Mouse (Mus musculus): Measurements from ENCODE around the gene Eif4a1. TPM values are rescaled to one million over a fixed set of nuclear protein-coding genes. Genes with fewer than 3 reads are reported as not detected.

Eif4a1 gene
- 47.2 and 66.8 TPM in 2 replicates for polyA plus RNA-seq (2012; rRNA removed)

GRCm38 (mm10) chr11:69672211-69672706, at the start of gene Eif4a1:
Gene Eif4a1 (minus strand): TSS chr11:69672423.

GRCm38 (mm10) chr11:69695361-69696181, 23.3 kb upstream of the Eif4a1 start, which contains the start of the genes Tnfsf12 and Tnfsfm13:
Gene Tnfsf12 (minus strand): TSS chr11:69695849.
Gene Tnfsfm13 (minus strand): TSS chr11:69696098.

DNA sequence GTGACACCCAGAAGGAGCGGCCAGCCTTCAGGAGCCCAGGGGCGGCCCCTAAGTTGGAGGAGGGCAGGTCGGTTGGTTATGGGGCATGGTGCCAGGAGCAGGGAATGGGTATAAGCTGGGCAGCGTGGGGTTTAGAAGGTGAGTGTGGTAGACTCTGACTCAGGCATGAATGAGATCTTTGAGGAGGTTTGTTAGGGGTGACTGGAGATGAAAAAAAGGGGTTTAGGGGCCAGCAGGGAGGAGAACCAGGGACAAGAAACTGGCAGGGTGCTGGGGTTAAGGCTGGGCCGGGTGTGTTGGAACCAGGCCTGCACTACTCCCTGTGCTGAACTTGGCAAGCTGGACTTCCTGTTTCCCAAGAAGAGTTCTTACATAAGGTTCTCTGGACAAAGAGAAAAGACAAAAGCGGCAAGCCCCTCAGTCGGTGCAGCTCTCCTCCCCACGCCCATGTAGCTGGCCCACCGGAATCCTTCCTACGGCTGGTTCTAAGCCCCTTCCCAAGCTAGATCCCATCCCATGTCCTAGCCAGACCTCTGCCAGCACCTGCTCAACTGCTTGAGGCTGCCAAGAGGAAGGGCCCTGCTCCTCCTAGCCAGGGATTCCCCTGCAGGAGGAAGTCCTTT, 13.4 kb upstream of the Eif4a1 start, which contains the start of gene Tnfsf13:
Gene Tnfsf13, minus strand, starts transcription at position 259 of the 623 bp plus-strand sequence.

DNA sequence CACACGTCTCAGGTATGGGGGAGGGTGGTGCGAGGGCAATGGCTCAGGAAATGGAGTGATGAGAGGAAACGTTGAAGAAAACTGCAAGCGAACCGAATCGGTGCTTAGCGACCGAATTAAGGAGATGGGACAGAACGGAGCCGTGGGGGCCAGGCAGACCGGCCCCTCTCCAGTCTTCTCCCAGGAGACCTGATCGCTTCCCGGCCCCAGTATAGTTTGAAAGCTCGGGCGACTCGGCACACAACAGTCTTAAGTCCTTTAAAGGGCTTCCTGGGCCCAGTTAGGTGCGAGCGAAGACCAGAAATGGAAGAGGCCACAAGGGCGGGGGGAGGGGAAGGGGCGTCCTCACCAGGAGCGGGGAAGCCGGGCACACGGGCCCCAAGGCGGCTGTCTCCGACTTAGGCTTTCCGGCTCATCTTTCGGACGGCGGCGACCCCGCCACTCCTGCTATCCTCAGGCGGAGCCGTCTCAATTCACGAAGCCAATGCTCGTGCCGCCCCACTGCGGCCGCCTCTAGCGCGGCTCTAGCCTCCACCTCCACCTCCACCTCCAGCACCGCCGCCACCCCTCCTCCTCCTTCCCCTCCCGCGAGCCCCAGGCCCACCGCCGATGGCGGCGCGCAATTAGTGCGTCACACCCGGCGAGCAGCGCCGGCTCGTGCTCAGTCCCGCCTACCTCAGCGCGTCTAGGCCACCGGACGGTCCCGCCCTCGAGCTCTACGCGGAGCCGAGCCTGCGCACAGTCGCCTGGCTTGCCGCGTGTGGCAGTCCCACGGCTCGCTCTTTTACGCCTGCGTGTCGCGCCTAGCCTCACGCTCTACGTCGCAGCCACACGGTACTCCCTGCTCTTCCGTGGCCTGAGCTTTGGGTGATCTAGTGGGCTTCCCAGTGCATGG, 9.3 kb upstream of the Eif4a1 start, which contains the start of gene Senp3:
Gene Senp3, minus strand, starts transcription at position 771 of the 895 bp plus-strand sequence.

GRCm38 (mm10) chr11:69665961-69666664, 6.1 kb downstream of the Eif4a1 start, which contains the start of gene Cd68:
Gene Cd68 (minus strand): TSS chr11:69666153.

GRCm38 (mm10) chr11:69662213-69662966, 9.8 kb downstream of the Eif4a1 start, which contains the start of gene Mpdu1:
Gene Mpdu1 (minus strand): TSS chr11:69662642.

DNA sequence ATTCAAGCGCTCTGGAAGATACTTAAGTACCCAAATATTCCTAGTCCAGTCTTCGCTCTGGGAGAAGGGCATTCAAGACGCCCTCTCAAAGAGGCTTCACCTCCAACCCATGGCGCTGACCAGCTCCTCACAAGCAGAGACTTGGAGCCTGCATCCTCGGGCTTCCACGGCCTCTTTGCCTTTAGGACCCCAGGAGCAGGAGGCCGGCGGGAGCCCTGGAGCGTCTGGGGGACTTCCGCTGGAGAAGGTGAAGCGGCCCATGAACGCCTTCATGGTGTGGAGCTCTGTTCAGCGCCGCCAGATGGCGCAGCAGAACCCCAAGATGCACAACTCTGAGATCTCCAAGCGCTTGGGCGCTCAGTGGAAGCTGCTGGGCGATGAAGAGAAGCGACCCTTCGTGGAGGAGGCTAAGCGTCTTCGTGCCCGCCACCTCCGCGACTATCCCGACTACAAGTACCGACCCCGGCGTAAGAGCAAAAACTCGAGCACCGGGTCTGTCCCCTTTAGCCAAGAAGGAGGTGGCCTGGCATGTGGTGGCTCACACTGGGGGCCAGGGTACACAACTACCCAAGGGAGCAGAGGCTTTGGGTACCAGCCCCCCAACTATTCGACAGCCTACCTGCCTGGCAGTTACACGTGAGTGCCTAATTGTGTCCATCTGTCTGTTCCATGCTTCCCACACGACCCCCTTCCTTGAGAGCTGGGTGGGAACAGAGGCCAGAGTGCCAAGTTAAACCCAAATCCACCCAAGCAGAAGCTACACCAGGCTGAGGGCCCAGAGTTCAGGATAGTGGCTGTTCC, 16.8 kb downstream of the Eif4a1 start, which contains the start of gene Sox15:
Gene Sox15, plus strand, starts transcription at position 51 of the 801 bp plus-strand sequence.

GRCm38 (mm10) chr11:69632284-69633089, 39.7 kb downstream of the Eif4a1 start, which contains the start of gene Fxr2:
Gene Fxr2 (plus strand): TSS chr11:69632990.

DNA sequence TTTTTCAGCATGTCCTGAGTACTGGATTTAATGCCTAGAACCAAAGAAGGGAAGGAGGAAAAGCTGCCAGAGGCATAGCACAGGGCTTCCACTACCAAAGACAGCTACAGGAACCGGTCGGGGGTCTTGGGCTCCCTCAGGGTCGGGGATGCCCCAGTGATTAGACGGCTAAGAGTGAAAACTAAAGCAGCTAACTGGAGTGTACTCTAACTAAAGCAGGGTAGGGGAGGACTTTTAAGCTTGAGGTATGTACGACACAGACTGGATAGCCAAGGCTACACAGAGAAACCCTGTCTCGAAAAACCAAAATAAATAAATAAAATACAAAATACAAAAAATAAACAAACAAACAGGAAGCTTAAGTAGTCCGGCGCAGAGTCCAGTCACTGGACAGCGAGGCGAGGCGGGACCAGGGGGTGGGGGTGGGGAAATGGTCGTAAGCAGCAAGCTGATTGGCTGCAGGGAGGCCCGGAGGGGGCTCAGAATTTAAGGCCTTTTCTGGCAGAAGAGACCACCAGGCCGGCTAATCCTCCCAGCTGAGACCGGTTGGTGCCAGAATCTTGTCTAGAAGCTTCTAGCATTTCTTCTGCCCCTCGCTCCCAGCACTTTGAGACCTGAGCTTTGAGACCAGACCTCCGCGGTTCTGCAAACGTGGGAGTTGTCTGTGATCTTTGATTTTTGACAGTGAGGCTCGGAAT, 50.5 kb downstream of the Eif4a1 start, which contains the start of gene Sat2:
Gene Sat2, plus strand, starts transcription at position 454 of the 698 bp plus-strand sequence.

DNA sequence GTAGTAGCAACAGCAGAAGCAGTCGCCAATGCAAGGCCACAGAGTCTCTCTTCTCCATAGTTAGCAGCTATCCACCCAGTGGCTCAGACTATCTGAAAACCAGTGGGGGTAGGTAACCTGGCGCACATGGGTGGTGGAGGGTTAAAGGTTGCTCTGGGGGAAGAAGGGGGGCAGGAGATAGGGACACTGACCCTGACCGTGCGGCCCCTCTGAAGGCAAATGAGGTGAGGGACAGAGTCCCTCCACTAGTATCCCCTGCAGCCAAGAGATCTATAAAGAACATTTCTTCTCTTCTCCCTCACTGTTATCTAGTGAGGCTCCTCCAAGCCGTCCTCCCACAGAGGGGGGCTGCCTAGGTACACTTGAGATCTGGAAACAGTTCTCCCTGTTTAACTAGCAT, 54.4 kb downstream of the Eif4a1 start, which contains the start of gene Shbg:
Gene Shbg, minus strand, starts transcription at position 101 of the 400 bp plus-strand sequence.

Other genes starting within 250 kb of the Eif4a1 start
- 0.01 and 0.08 TPM in 2 replicates for gene Dnah2, start 123.3 kb downstream of the Eif4a1 start, polyA plus RNA-seq (2012; rRNA removed)
- 0.27 and 0.34 TPM in 2 replicates for gene Efnb3, start 112.2 kb downstream of the Eif4a1 start, polyA plus RNA-seq (2012; rRNA removed)
- 8.5 and 11.1 TPM in 2 replicates for gene Wrap53, start 92.2 kb downstream of the Eif4a1 start, polyA plus RNA-seq (2012; rRNA removed)
- 22.0 and 27.4 TPM in 2 replicates for gene Trp53, start 92.1 kb downstream of the Eif4a1 start, polyA plus RNA-seq (2012; rRNA removed)
- gene Atp1b2, start 66.5 kb downstream of the Eif4a1 start, polyA plus RNA-seq (2012; rRNA removed), result 4.4 and 7.2 TPM in 2 replicates
- gene Shbg, start 54.5 kb downstream of the Eif4a1 start, polyA plus RNA-seq (2012; rRNA removed), result not detected in 2 replicates
- 0.60 and 0.94 TPM in 2 replicates for gene Sat2, start 50.4 kb downstream of the Eif4a1 start, polyA plus RNA-seq (2012; rRNA removed)
- gene Fxr2, start 39.4 kb downstream of the Eif4a1 start, polyA plus RNA-seq (2012; rRNA removed), result 26.3 and 30.1 TPM in 2 replicates
- gene Sox15, start 17.1 kb downstream of the Eif4a1 start, polyA plus RNA-seq (2012; rRNA removed), result 5.0 and 6.1 TPM in 2 replicates
- 79.1 and 96.6 TPM in 2 replicates for gene Mpdu1, start 9.8 kb downstream of the Eif4a1 start, polyA plus RNA-seq (2012; rRNA removed)
- 19.8 and 26.7 TPM in 2 replicates for gene Cd68, start 6.3 kb downstream of the Eif4a1 start, polyA plus RNA-seq (2012; rRNA removed)
- gene Senp3, start 9.7 kb upstream of the Eif4a1 start, polyA plus RNA-seq (2012; rRNA removed), result 10.6 and 12.6 TPM in 2 replicates
- gene Tnfsf13, start 13.4 kb upstream of the Eif4a1 start, polyA plus RNA-seq (2012; rRNA removed), result 1.0 and 1.7 TPM in 2 replicates
- 15.9 and 22.7 TPM in 2 replicates for gene Tnfsf12, start 23.4 kb upstream of the Eif4a1 start, polyA plus RNA-seq (2012; rRNA removed)
- 4.2 and 5.1 TPM in 2 replicates for gene Tnfsfm13, start 23.7 kb upstream of the Eif4a1 start, polyA plus RNA-seq (2012; rRNA removed)
- 7.3 and 12.3 TPM in 2 replicates for gene Polr2a, start 86.2 kb upstream of the Eif4a1 start, polyA plus RNA-seq (2012; rRNA removed)
- 0.12 and 0.19 TPM in 2 replicates for gene Slc35g3, start 89.5 kb upstream of the Eif4a1 start, polyA plus RNA-seq (2012; rRNA removed)
- 10.3 and 17.5 TPM in 2 replicates for gene Zbtb4, start 93.5 kb upstream of the Eif4a1 start, polyA plus RNA-seq (2012; rRNA removed)
- 3.2 and 5.8 TPM in 2 replicates for gene Chrnb1, start 123.5 kb upstream of the Eif4a1 start, polyA plus RNA-seq (2012; rRNA removed)
- gene Fgf11, start 129.4 kb upstream of the Eif4a1 start, polyA plus RNA-seq (2012; rRNA removed), result 2.3 and 2.6 TPM in 2 replicates
- 23.4 and 35.3 TPM in 2 replicates for gene Tmem102, start 133.2 kb upstream of the Eif4a1 start, polyA plus RNA-seq (2012; rRNA removed)
- not detected in 2 replicates for gene Gm39566, start 142.9 kb upstream of the Eif4a1 start, polyA plus RNA-seq (2012; rRNA removed)
- gene Spem2, start 146.0 kb upstream of the Eif4a1 start, polyA plus RNA-seq (2012; rRNA removed), result not detected in 2 replicates
- gene Spem1, start 149.8 kb upstream of the Eif4a1 start, polyA plus RNA-seq (2012; rRNA removed), result 0.05 TPM in 1 of 2 replicates, not detected in the other
- 10.0 and 11.0 TPM in 2 replicates for gene Nlgn2, start 165.4 kb upstream of the Eif4a1 start, polyA plus RNA-seq (2012; rRNA removed)
- gene Tmem256, start 166.1 kb upstream of the Eif4a1 start, polyA plus RNA-seq (2012; rRNA removed), result 105 and 145 TPM in 2 replicates
- gene Plscr3, start 174.0 kb upstream of the Eif4a1 start, polyA plus RNA-seq (2012; rRNA removed), result 51.9 and 53.6 TPM in 2 replicates
- gene Tnk1, start 186.3 kb upstream of the Eif4a1 start, polyA plus RNA-seq (2012; rRNA removed), result 18.6 and 19.9 TPM in 2 replicates
- not detected in 2 replicates for gene Tmem95, start 205.6 kb upstream of the Eif4a1 start, polyA plus RNA-seq (2012; rRNA removed)
- 7.2 and 8.2 TPM in 2 replicates for gene Kctd11, start 209.0 kb upstream of the Eif4a1 start, polyA plus RNA-seq (2012; rRNA removed)
- gene Acap1, start 223.1 kb upstream of the Eif4a1 start, polyA plus RNA-seq (2012; rRNA removed), result 0.81 and 1.9 TPM in 2 replicates
- 0.77 and 1.0 TPM in 2 replicates for gene 2810408A11Rik, start 228.6 kb upstream of the Eif4a1 start, polyA plus RNA-seq (2012; rRNA removed)
- 11.5 and 14.7 TPM in 2 replicates for gene Neurl4, start 228.6 kb upstream of the Eif4a1 start, polyA plus RNA-seq (2012; rRNA removed)
- gene Gps2, start 241.5 kb upstream of the Eif4a1 start, polyA plus RNA-seq (2012; rRNA removed), result 71.1 and 72.4 TPM in 2 replicates
- gene Eif5a, start 249.5 kb upstream of the Eif4a1 start, polyA plus RNA-seq (2012; rRNA removed), result 152 and 162 TPM in 2 replicates

Measured in stomach, adult 2 months (tissue).